Mouse (Mus musculus) layer of hippocampus, postnatal 10 days (tissue): ENCODE results near the gene Cenph. TPM values are rescaled to one million over a fixed set of nuclear protein-coding genes. Genes with fewer than 3 reads are reported as not detected.
"Not testable (repeated sequence)": the region's sequence is repeated elsewhere in the genome, so short reads cannot be mapped to it uniquely, and the experiment has no call there.

ENCODE experiments used
- DNase-seq, 2 experiments: peaks; one replicate each; pipeline ENCODE4 v3.0.0; 2021; ENCODE audit warnings: low spot score in 2 of 2
- total RNA-seq, 2 experiments: library from RNA; stranded (reverse); gene quantifications; 2 replicates each; pipeline ENCODE4 v1.2.3; 2021

Cenph gene
- total RNA-seq, 2 experiments from 2014 or later, result 2.4 TPM

- no peak for DNase-seq
These were observed 27.1 kb downstream of the Cenph start for GRCm38 (mm10) chr13:100748638-100749037.

GRCm38 (mm10) chr13:100746090-100746489 is 29.6 kb downstream of the Cenph start:
- DNase-seq, result no peak

- DNase-seq, result peak; percentile 81 to 85
These were observed 31.5 kb downstream of the Cenph start, which contains the start of gene Mrps36 for GRCm38 (mm10) chr13:100744036-100744744. Gene Mrps36, minus strand, starts transcription at chr13:100744659.

GRCm38 (mm10) chr13:100743346-100744035 is 32.2 kb downstream of the Cenph start:
- DNase-seq, result peak in 1 of 2 experiments; percentile 11

GRCm38 (mm10) chr13:100742831-100743230 is 32.9 kb downstream of the Cenph start:
- no peak for DNase-seq

GRCm38 (mm10) chr13:100732756-100733155 is 42.9 kb downstream of the Cenph start:
- no peak for DNase-seq

GRCm38 (mm10) chr13:100731462-100732046 is 44.1 kb downstream of the Cenph start:
- DNase-seq, result not testable (repeated sequence)

GRCm38 (mm10) chr13:100730861-100731176 is 44.9 kb downstream of the Cenph start, which contains the start of gene Cdk7:
Gene Cdk7, minus strand, starts transcription at chr13:100730939.
- peak; percentile 88 to 91 for DNase-seq

- peak; percentile 26 to 28 for DNase-seq
These were observed 45.4 kb downstream of the Cenph start for GRCm38 (mm10) chr13:100730153-100730860.

GRCm38 (mm10) chr13:100728530-100728929 is 47.2 kb downstream of the Cenph start:
- DNase-seq, result not testable (repeated sequence)

GRCm38 (mm10) chr13:100728086-100728485 is 47.6 kb downstream of the Cenph start:
- no peak for DNase-seq

GRCm38 (mm10) chr13:100725194-100725593 is 50.5 kb downstream of the Cenph start:
- no peak for DNase-seq

- DNase-seq, result peak in 1 of 2 experiments; percentile 11
These were observed 51.5 kb downstream of the Cenph start for GRCm38 (mm10) chr13:100724051-100724754.

GRCm38 (mm10) chr13:100721656-100722055 is 54.0 kb downstream of the Cenph start:
- DNase-seq, result no peak

- DNase-seq, result no peak
These were observed 60.2 kb downstream of the Cenph start for GRCm38 (mm10) chr13:100715467-100715866.

Other genes with a start within 250 kb of the Cenph start
- gene Ocln, start 223.2 kb downstream of the Cenph start, total RNA-seq, result 10 to 100 TPM; 14.7 to 15.8 TPM
- gene Marveld2, start 158.9 kb downstream of the Cenph start, total RNA-seq, result 1 to 10 TPM; 1.9 to 2.8 TPM
- gene Ak6, start 124.9 kb downstream of the Cenph start, total RNA-seq, result 100 to 1,000 TPM in 1 of 2 experiments, 10 to 100 TPM in 1; 93.8 to 114 TPM
- 10 to 100 TPM; 13.6 to 13.9 TPM for gene Rad17, start 124.8 kb downstream of the Cenph start, total RNA-seq
- gene Taf9, start 124.3 kb downstream of the Cenph start, total RNA-seq, result 10 to 100 TPM; 24.1 to 32.1 TPM
- gene Ccdc125, start 106.2 kb downstream of the Cenph start, total RNA-seq, result 1 to 10 TPM in 1 of 2 experiments, under 1 TPM in 1; 0.54 to 1.2 TPM
- 10 to 100 TPM; 33.7 to 34.7 TPM for gene Cdk7, start 45.0 kb downstream of the Cenph start, total RNA-seq
- gene Mrps36, start 31.2 kb downstream of the Cenph start, total RNA-seq, result 10 to 100 TPM; 59.0 to 60.2 TPM
- gene Ccnb1, start 10.7 kb upstream of the Cenph start, total RNA-seq, result 1 to 10 TPM; 5.2 to 7.0 TPM
- gene Slc30a5, start 57.5 kb upstream of the Cenph start, total RNA-seq, result 10 to 100 TPM; 32.7 to 38.1 TPM